Mouse (Mus musculus) bone marrow, adult 2 months (tissue): Measurements from ENCODE around the gene Fnbp1. TPM values are rescaled to one million over a fixed set of nuclear protein-coding genes. Genes with fewer than 3 reads are reported as not detected.

Experiments used
- H3K27ac ChIP-seq: fragments of 200-500 bp; 2 replicates; pipeline ENCODE4 v1.5.1; 2012; ENCODE audit warnings: low read depth, mild to moderate bottlenecking, control low read depth, inconsistent platforms, low read length; ENCODE audit not compliant: control insufficient read depth, poor library complexity, insufficient read depth
- H3K4me1 ChIP-seq: fragments of 200-500 bp; 2 replicates; pipeline ENCODE4 v1.6.1; 2011; ENCODE audit warnings: low read length; ENCODE audit not compliant: control insufficient read depth, insufficient read depth
- H3K4me3 ChIP-seq: fragments of 200-500 bp; replicated peaks from 2 replicates; pipeline ENCODE3; 2011; ENCODE audit warnings: mild to moderate bottlenecking, low read depth, low read length, control low read depth; ENCODE audit not compliant: control insufficient read depth
- CTCF ChIP-seq: fragments of 200-500 bp; IDR thresholded peaks from 2 replicates; pipeline ENCODE4 v1.5.1; 2011; ENCODE audit warnings: low read length, control low read depth; ENCODE audit not compliant: control insufficient read depth, insufficient read depth
- POLR2A ChIP-seq: fragments of 200-500 bp; IDR thresholded peaks from 2 replicates; pipeline ENCODE4 v1.6.1; 2011; ENCODE audit warnings: low read depth, mild to moderate bottlenecking, control low read depth, low read length, borderline replicate concordance; ENCODE audit not compliant: control insufficient read depth
- WGBS: fragments of 180-500 bp; shearing (Covaris S2); methylation state at CpG from one replicate; pipeline ENCODE4 v1.1.7; 2018; 5-methylcytosine and 5-hydroxymethylcytosine counted together
- polyA plus RNA-seq: library from polyadenylated mRNA; stranded (reverse); fragments of >200 nt; gene quantifications from 2 replicates; pipeline ENCODE4 v1.2.4, GENCODE M21; 2011; ENCODE audit warnings: low replicate concordance; ENCODE audit not compliant: missing spikeins, insufficient read depth, insufficient read length

Fnbp1 gene
- polyA plus RNA-seq, 1 experiment: 67.8 TPM

DNA sequence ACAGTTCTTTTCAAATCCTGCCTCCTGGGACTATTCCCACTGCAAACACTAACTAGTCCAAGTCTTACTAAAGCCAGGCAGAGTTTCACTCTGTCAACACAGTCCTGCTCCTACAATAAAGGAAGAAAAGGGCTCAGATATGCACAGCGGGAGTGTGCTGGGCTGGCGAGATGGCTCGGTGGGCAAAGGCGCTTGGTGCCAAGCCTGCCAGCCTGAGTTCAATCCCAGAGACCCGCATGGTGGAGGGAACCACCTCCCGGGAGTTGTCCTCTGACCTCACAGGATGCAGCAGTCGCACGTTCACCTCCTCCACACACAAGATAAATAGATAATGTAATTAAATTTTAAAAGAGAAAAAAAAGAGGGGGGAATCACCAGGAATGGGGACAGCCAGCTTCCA, 38.5 kb downstream of the Fnbp1 start:
- TF ChIP-seq POLR2A (no peak), CTCF (no peak)
- WGBS: 81% methylated on average over 8 of the region's 8 CpGs
- Histone ChIP-seq H3K27ac (no peak overlapping the region), H3K4me3 (no peak overlapping the region), H3K4me1 (peaks cover under 1% of the 10 kb centered on the region; the same call in 1 of the 2 replicates)

DNA sequence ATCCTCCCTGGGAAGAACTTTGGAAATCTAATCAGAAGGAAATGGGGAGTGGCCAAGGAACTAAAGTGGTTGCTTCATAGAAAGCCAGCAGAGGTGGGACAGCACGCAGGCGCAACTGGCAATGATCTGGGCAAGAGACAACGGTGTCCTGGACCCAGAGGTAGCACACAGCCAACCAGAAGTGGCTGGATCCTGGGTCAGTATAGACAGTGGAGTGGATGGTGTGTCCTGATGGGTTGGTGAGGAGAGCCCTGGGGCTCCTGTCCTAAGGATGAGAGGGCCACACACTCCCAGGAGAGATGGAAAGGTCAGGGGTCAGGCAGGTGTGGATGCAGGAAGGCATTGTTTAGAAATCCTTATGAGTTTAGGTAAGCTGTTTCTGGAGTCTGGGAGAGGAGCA, 40.5 kb downstream of the Fnbp1 start:
- 88% methylated on average over 3 of the region's 3 CpGs for WGBS
- no peak for TF ChIP-seq CTCF
- no peak for TF ChIP-seq POLR2A
- H3K27ac ChIP-seq: no peak overlapping the region
- no peaks in the 10 kb centered on the region for H3K4me1 ChIP-seq
- no peak overlapping the region for H3K4me3 ChIP-seq

GRCm38 (mm10) chr2:31099079-31099478, 42.7 kb downstream of the Fnbp1 start:
- no peaks in the 10 kb centered on the region; the same call in 1 of the 2 replicates for H3K4me1 ChIP-seq
- no peak overlapping the region for H3K27ac ChIP-seq
- no peak overlapping the region for H3K4me3 ChIP-seq
- WGBS: 84% methylated on average over 8 of the region's 8 CpGs
- TF ChIP-seq CTCF (no peak), POLR2A (no peak)

GRCm38 (mm10) chr2:31098616-31099015, 43.2 kb downstream of the Fnbp1 start:
- WGBS: 92% methylated on average over 11 of the region's 11 CpGs
- TF ChIP-seq CTCF (no peak), POLR2A (no peak)
- H3K27ac ChIP-seq: no peak overlapping the region

GRCm38 (mm10) chr2:31097276-31097675, 44.5 kb downstream of the Fnbp1 start:
- Histone ChIP-seq H3K4me1 (no peaks in the 10 kb centered on the region; the same call in 1 of the 2 replicates), H3K4me3 (no peak overlapping the region), H3K27ac (no peak overlapping the region)
- 54% methylated on average over 2 of the region's 2 CpGs for WGBS
- TF ChIP-seq CTCF (no peak), POLR2A (no peak)

More at GRCm38 (mm10) chr2:31098616-31099015, 43.2 kb downstream of the Fnbp1 start:
- Histone ChIP-seq H3K4me3 (no peak overlapping the region), H3K4me1 (no peaks in the 10 kb centered on the region; the same call in 1 of the 2 replicates)

- TF ChIP-seq CTCF (no peak), POLR2A (no peak)
- H3K4me1 ChIP-seq: no peaks in the 10 kb centered on the region; the same call in 1 of the 2 replicates
- 90% methylated on average over 15 of the region's 15 CpGs for WGBS
- H3K27ac ChIP-seq: no peak overlapping the region
- H3K4me3 ChIP-seq: no peak overlapping the region
Observed at GRCm38 (mm10) chr2:31096119-31096518, 45.7 kb downstream of the Fnbp1 start.

- Histone ChIP-seq H3K27ac (no peak overlapping the region), H3K4me3 (no peak overlapping the region), H3K4me1 (no peaks in the 10 kb centered on the region; the same call in 1 of the 2 replicates)
- 75% methylated on average over 5 of the region's 5 CpGs for WGBS
- TF ChIP-seq CTCF (no peak), POLR2A (no peak)
Observed at GRCm38 (mm10) chr2:31094565-31094964, 47.2 kb downstream of the Fnbp1 start.

GRCm38 (mm10) chr2:31092939-31093338, 48.9 kb downstream of the Fnbp1 start:
- H3K4me3 ChIP-seq: no peak overlapping the region
- H3K27ac ChIP-seq: no peak overlapping the region
- 83% methylated on average over 3 of the region's 3 CpGs for WGBS
- TF ChIP-seq POLR2A: no peak
- TF ChIP-seq CTCF: no peak
- peaks cover 4% of the 10 kb centered on the region for H3K4me1 ChIP-seq

DNA sequence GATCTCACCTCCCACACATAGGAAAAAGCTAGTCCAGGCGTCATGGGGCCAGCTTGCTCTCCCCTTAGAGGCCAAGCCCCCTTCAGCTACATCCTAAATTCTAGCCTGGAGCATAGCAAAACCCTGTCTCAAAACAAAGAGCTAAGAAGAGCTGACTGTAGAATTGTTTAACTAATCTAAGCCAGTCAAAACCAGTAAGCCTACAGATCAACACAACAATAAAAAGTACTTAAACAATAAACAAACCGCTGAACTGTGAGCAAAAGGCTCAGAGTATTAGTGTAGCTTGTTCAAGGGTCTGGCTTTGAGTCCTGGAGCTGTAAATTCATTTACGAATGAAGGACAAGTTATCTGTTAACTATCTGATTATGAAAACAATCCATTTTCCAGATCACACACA, 50.6 kb downstream of the Fnbp1 start:
- no peak for TF ChIP-seq CTCF
- no peak for TF ChIP-seq POLR2A
- Histone ChIP-seq H3K4me3 (no peak overlapping the region), H3K27ac (no peak overlapping the region), H3K4me1 (peaks cover 5% of the 10 kb centered on the region)
- WGBS: 83% methylated on average over 3 of the region's 3 CpGs

DNA sequence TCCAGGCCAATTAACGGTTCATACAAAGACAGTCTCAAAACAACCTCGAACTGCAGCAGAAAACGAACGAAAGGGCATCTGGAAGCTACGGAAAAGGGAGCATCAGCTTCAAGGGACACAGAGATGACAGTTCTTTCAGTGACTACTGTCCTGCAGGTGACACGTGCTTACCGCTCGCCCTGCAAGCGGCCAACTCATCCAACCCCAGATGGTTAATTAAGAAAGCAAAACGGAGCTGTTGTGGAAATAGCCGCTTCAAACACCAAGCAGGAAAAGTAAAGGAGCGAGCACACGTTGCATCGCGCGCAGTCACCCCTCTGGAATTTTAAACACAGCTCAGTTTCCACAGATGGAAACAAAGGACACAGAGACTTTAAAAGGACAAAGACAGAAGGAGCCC, 52.2 kb downstream of the Fnbp1 start:
- 86% methylated on average over 16 of the region's 16 CpGs for WGBS
- H3K4me1 ChIP-seq: peaks cover 5% of the 10 kb centered on the region
- H3K27ac ChIP-seq: no peak overlapping the region
- H3K4me3 ChIP-seq: no peak overlapping the region
- TF ChIP-seq POLR2A (no peak), CTCF (no peak)
